Mouse (Mus musculus) midbrain, postnatal 0 days (tissue): ENCODE measurements around the gene Serinc3. TPM values are rescaled to one million over a fixed set of nuclear protein-coding genes. Genes with fewer than 3 reads are reported as not detected.
A peak's percentile ranks its signal among the peaks of the same experiment; 100 is the strongest.
"Not testable (repeated sequence)": the region's sequence is repeated elsewhere in the genome, so short reads cannot be mapped to it uniquely, and the experiment has no call there.

ENCODE experiments used
- ATAC-seq: fragments of 200-750 bp; cut with Nextera tagmentation; 2 replicates; pipeline ENCODE4 v1.8.0; 2017; ENCODE audit warnings: moderate number of reproducible peaks, mild to moderate bottlenecking, moderate TSS enrichment, moderate library complexity; ENCODE audit not compliant: low FRiP score
- DNase-seq: peaks from one replicate; pipeline ENCODE4 v3.0.0-alpha.2; 2015; ENCODE audit warnings: low spot score
- H3K27ac ChIP-seq: fragments of 300-500 bp; sonication (generic); 2 replicates; pipeline ENCODE4 v1.5.1; 2014; ENCODE audit warnings: low read depth, mild to moderate bottlenecking, low read length, mixed read lengths
- H3K27me3 ChIP-seq: fragments of 300-500 bp; sonication (generic); 2 replicates; pipeline ENCODE4 v1.6.1; 2014; ENCODE audit warnings: low read length, control low read depth, mixed read lengths; ENCODE audit not compliant: insufficient read depth
- H3K36me3 ChIP-seq: fragments of 300-500 bp; sonication (generic); 2 replicates; pipeline ENCODE4 v1.6.1; 2014; ENCODE audit warnings: low read length, control low read depth, mixed read lengths; ENCODE audit not compliant: insufficient read depth
- H3K4me1 ChIP-seq: fragments of 300-500 bp; sonication (generic); 2 replicates; pipeline ENCODE4 v1.6.1; 2014; ENCODE audit warnings: mild to moderate bottlenecking, control low read depth, antibody characterized with exemption, low read length, mixed read lengths; ENCODE audit not compliant: insufficient read depth
- H3K4me2 ChIP-seq: fragments of 300-500 bp; sonication (generic); 2 replicates; pipeline ENCODE4 v1.6.1; 2014; ENCODE audit warnings: low read depth, mild to moderate bottlenecking, low read length, mixed read lengths; ENCODE audit not compliant: poor library complexity, severe bottlenecking
- H3K4me3 ChIP-seq: fragments of 300-500 bp; sonication (generic); 2 replicates; pipeline ENCODE4 v1.5.1; 2014; ENCODE audit warnings: low read depth, mild to moderate bottlenecking, low read length, moderate library complexity
- H3K9ac ChIP-seq: fragments of 300-500 bp; sonication (generic); replicated peaks from 2 replicates; pipeline ENCODE4 v1.6.1; 2014; ENCODE audit warnings: mild to moderate bottlenecking, low read length, moderate library complexity, mixed read lengths; ENCODE audit not compliant: poor library complexity, severe bottlenecking
- H3K9me3 ChIP-seq: fragments of 300-500 bp; sonication (generic); 2 replicates; pipeline ENCODE4 v1.6.1; 2016; ENCODE audit warnings: low read length, control low read depth
- CTCF ChIP-seq: IDR thresholded peaks from 2 replicates; pipeline ENCODE4 v1.5.1; 2016; ENCODE audit warnings: antibody characterized with exemption, mild to moderate bottlenecking
- WGBS: fragments of 180-500 bp; shearing (Covaris S2); extraction: QIAGEN DNeasy Blood & Tissue Kit; methylation state at CpG from one replicate; pipeline ENCODE4 v1.1.7; 2014; 5-methylcytosine and 5-hydroxymethylcytosine counted together
- polyA plus RNA-seq: library from polyadenylated mRNA; unstranded; fragments of >200 nt; fragmentation: Nextera tagmentation; extraction: Ambion mirVana; gene quantifications from 2 replicates; pipeline ENCODE4 v1.2.1, GENCODE M21; 2015
- total RNA-seq: library from RNA; depleted of rRNA; stranded (reverse); fragments of >200 nt; gene quantifications from 2 replicates; pipeline ENCODE4 v1.2.3, GENCODE M21; 2014

Serinc3 gene
- total and polyA plus RNA-seq, 2 experiments from 2014 or later, result 35.9 to 96.1 TPM

DNA sequence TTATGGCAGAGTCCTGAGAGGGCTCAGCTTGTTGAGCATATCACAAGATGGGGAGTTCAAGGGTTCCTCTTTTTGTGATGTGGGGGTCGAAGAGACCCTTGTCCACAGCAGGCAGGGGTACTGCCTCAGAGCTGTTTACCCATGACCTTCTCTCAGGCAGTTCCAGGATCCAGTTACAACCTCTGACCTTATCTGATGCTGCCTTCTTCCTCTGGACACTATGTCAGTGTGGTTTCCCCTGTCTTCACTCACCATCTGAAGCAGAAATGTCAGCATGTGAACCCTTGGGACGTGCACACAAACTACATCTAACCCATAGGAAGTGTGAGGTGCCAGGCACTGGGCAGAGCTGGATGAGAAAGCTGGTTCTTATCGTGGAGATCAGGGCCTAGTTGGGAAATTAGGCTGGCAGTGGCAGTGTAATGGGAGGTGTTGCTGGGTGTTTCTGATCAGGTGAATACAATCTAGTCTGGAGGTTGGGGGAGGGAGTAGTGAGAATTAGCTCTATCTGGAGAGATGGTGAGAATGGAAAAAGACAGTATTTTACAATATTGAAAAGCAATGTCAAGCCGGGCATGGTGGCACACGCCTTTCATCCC, 15.3 kb upstream of the Serinc3 start:
- TF ChIP-seq CTCF, result no peak
- Histone ChIP-seq H3K4me2 (no peak overlapping the region), H3K4me3 (no peak overlapping the region), H3K27ac (no peak overlapping the region), H3K36me3 (no peaks in the 10 kb centered on the region), H3K9me3 (no peaks in the 10 kb centered on the region), H3K4me1 (0 out of 2 replicates have a peak, but pooled peaks cover 3% of the 10 kb centered on the region), H3K9ac (no peak overlapping the region), H3K27me3 (no peaks in the 10 kb centered on the region)
- WGBS, result 87% methylated on average over 5 of the region's 5 CpGs
- no peak for DNase-seq
- ATAC-seq, result no peak

DNA sequence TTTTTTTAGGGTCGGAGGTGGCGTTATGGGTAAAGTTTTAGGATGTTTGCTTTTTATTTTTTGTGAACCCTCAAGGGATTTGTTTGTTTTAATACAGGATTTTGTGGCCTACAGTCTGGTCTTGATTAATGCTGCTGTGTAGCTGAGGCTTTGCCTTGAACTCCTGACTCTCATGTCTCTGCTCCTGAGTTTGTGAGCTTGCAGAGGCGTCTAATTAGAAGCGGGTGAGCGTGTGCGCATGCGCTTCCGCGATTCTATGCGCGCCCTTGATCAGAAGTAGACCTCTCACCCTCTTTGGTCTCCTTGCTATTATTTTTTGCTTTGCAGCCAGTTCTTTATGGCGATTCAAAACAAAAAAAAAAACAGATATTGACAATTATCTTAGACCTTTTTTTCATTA, 14.5 kb upstream of the Serinc3 start:
- peak overlapping the region; percentile 68; the same call in 1 of the 2 replicates for H3K4me3 ChIP-seq
- H3K36me3 ChIP-seq, result no peaks in the 10 kb centered on the region
- H3K27ac ChIP-seq, result no peak overlapping the region
- 79% methylated on average over 12 of the region's 12 CpGs for WGBS
- H3K4me2 ChIP-seq, result peak overlapping the region; percentile 58
- DNase-seq (no peak), ATAC-seq (no peak)
- H3K9ac ChIP-seq, result no peak overlapping the region
- H3K9me3 ChIP-seq, result no peaks in the 10 kb centered on the region
- H3K27me3 ChIP-seq, result no peaks in the 10 kb centered on the region
- no peak for TF ChIP-seq CTCF
- 0 out of 2 replicates have a peak, but pooled peaks cover 3% of the 10 kb centered on the region for H3K4me1 ChIP-seq

DNA sequence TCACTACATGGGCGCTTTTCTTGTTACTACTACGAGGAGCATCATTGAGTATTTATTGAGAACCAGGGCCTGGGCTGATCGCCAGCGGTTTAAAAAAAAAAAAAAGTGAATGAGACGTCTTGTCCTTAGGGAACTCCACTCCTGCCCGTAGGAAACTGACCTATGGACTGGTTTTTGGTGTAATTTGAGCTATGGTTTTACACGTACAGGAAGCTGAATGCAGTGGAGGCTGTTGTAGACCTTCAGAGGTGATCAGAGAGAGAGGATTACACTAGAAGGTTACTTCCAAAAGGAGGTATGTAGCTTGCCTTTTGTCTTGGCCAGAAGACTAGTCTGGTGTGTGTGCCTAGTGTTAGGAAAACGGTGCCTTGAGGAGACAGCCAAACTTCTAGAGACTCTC, 14.0 kb upstream of the Serinc3 start:
- no peak for ATAC-seq
- Histone ChIP-seq H3K27ac (no peak overlapping the region), H3K9ac (peak overlapping the region; percentile 61; the same call in 1 of the 2 replicates), H3K4me3 (peak overlapping the region; percentile 68), H3K36me3 (no peaks in the 10 kb centered on the region), H3K4me1 (0 out of 2 replicates have a peak, but pooled peaks cover 3% of the 10 kb centered on the region), H3K4me2 (peak overlapping the region; percentile 58), H3K27me3 (no peaks in the 10 kb centered on the region), H3K9me3 (no peaks in the 10 kb centered on the region)
- DNase-seq, result no peak
- WGBS, result 2% methylated on average over 8 of the region's 8 CpGs
- no peak for TF ChIP-seq CTCF

DNA sequence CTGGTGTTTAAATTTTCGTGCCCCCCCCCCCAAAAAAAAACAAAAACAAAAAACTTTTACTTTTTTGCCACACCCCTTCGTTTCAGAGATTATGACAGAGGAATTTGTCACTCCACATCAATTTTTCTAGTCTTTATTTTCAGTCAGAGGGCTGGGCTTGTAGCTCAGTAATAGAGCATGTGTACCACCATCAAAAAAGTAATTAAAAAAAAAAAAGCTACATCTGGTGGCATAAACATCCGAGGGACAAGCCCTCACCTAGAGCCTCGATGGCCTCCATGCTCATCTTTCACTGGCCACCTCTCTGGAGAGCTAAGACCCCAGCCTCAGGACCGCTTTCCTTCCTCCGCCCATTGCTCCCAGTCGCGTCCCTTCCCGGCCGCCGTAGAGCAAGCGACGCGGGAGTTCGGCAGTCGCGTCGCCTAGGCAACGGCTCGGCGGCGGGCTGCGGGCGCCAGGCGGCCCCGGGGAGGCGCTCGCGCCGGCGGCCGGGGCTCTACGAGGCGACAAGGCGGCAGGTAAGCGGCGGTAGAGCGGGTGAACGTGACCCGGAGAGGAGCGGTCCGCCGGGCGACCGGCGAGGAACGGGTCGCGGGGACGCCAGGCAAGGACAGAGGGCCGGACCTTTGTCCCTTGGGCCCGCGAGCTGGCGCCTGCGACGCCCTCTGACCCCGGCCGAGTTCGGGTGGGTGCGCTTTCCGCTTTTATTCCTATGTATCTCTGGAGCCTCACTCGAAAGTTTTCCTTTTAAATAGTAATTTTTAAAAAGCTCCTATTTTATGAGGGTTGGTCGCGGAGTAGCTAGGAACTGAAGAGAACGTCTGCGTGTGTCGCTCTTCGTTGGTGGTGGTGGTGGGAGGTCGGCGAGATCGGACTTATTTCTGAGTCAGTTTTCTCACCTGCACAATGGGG, 13.3 kb upstream of the Serinc3 start, which contains the start of gene Pkig:
Pkig (plus strand) TSS at position 412 of the 912 bp plus-strand sequence.
- peak; percentile 87 for ATAC-seq
- H3K4me1 ChIP-seq, result 0 out of 2 replicates have a peak, but pooled peaks cover 3% of the 10 kb centered on the region
- no peak for TF ChIP-seq CTCF
- H3K4me2 ChIP-seq, result peak within 1 kb of the TSS; percentile 58
- DNase-seq, result peak; percentile 91
- H3K4me3 ChIP-seq, result peak within 1 kb of the TSS; percentile 68
- peak within 1 kb of the TSS; percentile 61 for H3K9ac ChIP-seq
- H3K27me3 ChIP-seq, result no peaks in the 10 kb centered on the region
- no peaks in the 10 kb centered on the region for H3K9me3 ChIP-seq
- under 1% methylated on average over 71 of the region's 71 CpGs for WGBS
- H3K27ac ChIP-seq, result peak within 1 kb of the TSS; percentile 78
- H3K36me3 ChIP-seq, result no peaks in the 10 kb centered on the region

DNA sequence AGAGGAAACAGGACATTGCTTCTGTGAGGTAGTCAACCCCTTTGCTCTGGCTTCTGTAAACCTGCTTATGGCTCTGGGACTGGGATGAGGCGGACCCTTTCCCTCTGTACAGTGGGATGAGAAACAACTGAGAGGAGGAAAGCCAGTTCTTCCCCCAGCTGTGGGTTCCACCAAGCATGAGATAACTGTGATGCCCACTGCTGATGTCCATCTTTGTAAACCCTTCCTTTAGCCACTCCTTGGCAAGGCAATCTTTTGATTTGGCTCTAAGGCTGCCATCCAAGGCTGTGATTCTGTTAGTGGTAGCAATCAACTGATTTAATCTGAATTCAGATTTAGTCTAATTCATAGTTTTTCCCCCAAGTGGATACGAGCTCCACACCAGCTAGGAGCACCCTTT, 12.6 kb upstream of the Serinc3 start:
- no peaks in the 10 kb centered on the region for H3K36me3 ChIP-seq
- ATAC-seq (no peak), DNase-seq (no peak)
- no peaks in the 10 kb centered on the region for H3K9me3 ChIP-seq
- TF ChIP-seq CTCF, result no peak
- no peak overlapping the region for H3K27ac ChIP-seq
- H3K4me3 ChIP-seq, result no peak overlapping the region; the same call in 1 of the 2 replicates
- WGBS, result 75% methylated on average over 2 of the region's 2 CpGs
- no peaks in the 10 kb centered on the region for H3K27me3 ChIP-seq
- H3K4me1 ChIP-seq, result 0 out of 2 replicates have a peak, but pooled peaks cover 3% of the 10 kb centered on the region
- H3K9ac ChIP-seq, result no peak overlapping the region
- no peak overlapping the region for H3K4me2 ChIP-seq

DNA sequence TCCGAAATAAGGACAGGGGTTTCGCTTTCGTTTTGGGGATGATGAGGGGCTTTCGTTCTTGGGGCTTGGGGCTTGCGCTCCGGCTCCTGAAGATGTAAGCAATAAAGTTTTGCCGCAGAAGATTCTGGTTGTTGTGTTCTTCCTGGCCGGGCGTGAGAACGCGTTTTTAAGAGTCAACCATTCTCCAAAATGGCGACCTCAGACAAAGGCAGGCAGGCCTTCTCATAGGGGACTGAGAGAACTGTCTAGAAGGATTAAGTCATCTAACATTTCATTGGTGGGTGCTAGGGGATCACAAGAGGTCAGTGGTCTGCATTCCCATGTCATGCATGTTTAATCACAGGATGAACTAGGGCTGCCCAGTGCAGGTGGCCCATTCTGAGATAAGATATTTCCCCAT, 10.8 kb upstream of the Serinc3 start:
- not testable (repeated sequence) for H3K4me1 ChIP-seq, H3K36me3 ChIP-seq, H3K4me3 ChIP-seq, ATAC-seq, H3K4me2 ChIP-seq, H3K9me3 ChIP-seq, H3K27me3 ChIP-seq, H3K27ac ChIP-seq, H3K9ac ChIP-seq, DNase-seq
- WGBS, result 96% methylated on average over 6 of the region's 12 CpGs
